Mouse (Mus musculus) heart, embryonic 10.5 days (tissue): ENCODE data around the gene Slc27a5. TPM values are rescaled to one million over a fixed set of nuclear protein-coding genes. Genes with fewer than 3 reads are reported as not detected.

Experiments
- DNase-seq: peaks from one replicate; pipeline ENCODE4 v3.0.0-alpha.2; 2017; ENCODE audit warnings: low spot score
- H3K27ac ChIP-seq: fragments of 300-500 bp; sonication (generic); 2 replicates; pipeline ENCODE4 v1.5.1; 2016; ENCODE audit warnings: mild to moderate bottlenecking
- H3K27me3 ChIP-seq: fragments of 300-500 bp; sonication (generic); 2 replicates; pipeline ENCODE4 v1.6.1; 2016; ENCODE audit warnings: mild to moderate bottlenecking; ENCODE audit not compliant: poor library complexity, insufficient read depth, severe bottlenecking
- H3K36me3 ChIP-seq: fragments of 300-500 bp; sonication (generic); 2 replicates; pipeline ENCODE4 v1.6.1; 2016; ENCODE audit warnings: mild to moderate bottlenecking, moderate library complexity
- H3K4me1 ChIP-seq: fragments of 300-500 bp; sonication (generic); 2 replicates; pipeline ENCODE4 v1.6.1; 2016; ENCODE audit warnings: mild to moderate bottlenecking
- H3K4me3 ChIP-seq: fragments of 300-500 bp; sonication (generic); 2 replicates; pipeline ENCODE4 v1.5.1; 2016; ENCODE audit warnings: mild to moderate bottlenecking, moderate library complexity
- H3K9me3 ChIP-seq: fragments of 300-500 bp; sonication (generic); 2 replicates; pipeline ENCODE4 v1.6.1; 2016; ENCODE audit warnings: mild to moderate bottlenecking, moderate library complexity
- WGBS: fragments of 180-500 bp; shearing (Covaris S2); methylation state at CpG from one replicate; pipeline ENCODE4 v1.1.7; 2016; 5-methylcytosine and 5-hydroxymethylcytosine counted together
- polyA plus RNA-seq: library from polyadenylated mRNA; unstranded; fragments of >200 nt; fragmentation: Nextera tagmentation; extraction: Ambion mirVana; gene quantifications from 2 replicates; pipeline ENCODE4 v1.2.1, GENCODE M21; 2016

Gene Slc27a5
- polyA plus RNA-seq: not detected in 2 replicates

DNA sequence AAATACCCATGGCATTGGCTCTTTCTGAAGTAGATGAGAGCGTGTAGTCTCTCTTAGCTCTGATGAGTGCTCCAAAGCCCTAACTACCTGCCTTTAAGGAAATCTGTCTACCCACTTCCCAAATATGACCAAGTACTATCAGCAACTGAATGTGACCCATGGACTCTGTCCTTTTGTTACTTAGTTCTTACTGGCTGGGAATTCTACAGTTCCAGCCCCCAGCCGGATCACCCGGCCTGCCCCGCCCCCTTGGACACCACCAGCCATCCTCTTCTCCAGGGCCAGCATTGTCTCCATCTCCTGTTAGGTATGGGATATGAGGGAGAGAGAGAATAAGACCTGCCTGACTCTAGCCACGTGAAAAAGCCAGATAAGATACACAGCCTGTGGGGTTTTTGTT lies at the start of gene Slc27a5:
Gene Slc27a5 (minus strand): TSS at position 140 of the 400 bp plus-strand sequence.
- WGBS: 74% methylated on average over 5 of the region's 5 CpGs

DNA sequence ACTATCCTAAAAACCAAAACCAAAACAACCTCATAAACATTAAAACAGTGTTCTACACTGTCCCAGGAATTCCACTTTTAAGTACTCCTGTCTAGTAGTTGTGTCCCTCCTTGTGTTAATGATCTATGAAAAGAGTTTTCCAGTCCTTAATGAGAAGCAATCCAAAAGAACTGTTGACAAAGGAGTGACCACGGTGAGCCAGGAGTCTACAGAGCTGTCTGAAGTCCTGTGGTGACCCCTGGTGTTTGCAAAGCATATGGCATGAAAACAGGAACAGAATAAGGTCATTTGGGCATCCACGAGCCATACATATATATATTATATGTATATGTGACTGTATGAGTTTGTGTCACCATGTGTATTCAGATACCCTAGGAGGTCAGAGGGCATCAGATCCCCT lies 48.1 kb upstream of the Slc27a5 start:
- DNase-seq: peak; percentile 84
- Histone ChIP-seq H3K4me3 (no peak overlapping the region), H3K9me3 (peaks cover 7% of the 10 kb centered on the region; the same call in 1 of the 2 replicates), H3K4me1 (peaks cover 15% of the 10 kb centered on the region), H3K27me3 (peaks cover 45% of the 10 kb centered on the region), H3K36me3 (no peaks in the 10 kb centered on the region), H3K27ac (no peak overlapping the region)
- WGBS: 6% methylated on average over 2 of the region's 2 CpGs

More for the DNA sequence above, at the start of gene Slc27a5:
- Histone ChIP-seq H3K27me3 (no peaks in the 10 kb centered on the region), H3K36me3 (no peaks in the 10 kb centered on the region), H3K4me3 (no peak within 1 kb of the TSS), H3K4me1 (no peaks in the 10 kb centered on the region), H3K27ac (no peak within 1 kb of the TSS), H3K9me3 (no peaks in the 10 kb centered on the region)
- no peak for DNase-seq

DNA sequence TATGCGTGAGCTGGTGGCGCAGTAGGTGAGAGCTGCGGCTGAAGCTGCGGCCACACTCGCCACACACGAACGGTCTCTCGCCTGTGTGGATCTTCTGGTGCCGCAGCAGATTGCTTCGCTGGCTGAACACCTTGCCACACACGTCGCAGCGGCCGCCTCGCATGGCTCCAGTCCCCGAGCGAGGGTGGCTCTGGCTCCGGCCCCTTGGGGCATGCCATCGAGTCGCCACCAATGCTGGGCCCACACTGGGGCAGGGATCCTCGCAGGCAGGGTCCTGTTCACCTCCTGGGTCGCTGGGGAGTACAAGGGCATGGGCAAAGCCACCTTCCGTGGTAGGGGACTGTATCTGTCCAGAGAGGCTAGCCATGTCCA lies 46.2 kb upstream of the Slc27a5 start:
- H3K27ac ChIP-seq: peak overlapping the region; percentile 37; the same call in 1 of the 2 replicates
- peak overlapping the region; percentile 61 for H3K4me3 ChIP-seq
- peaks cover 18% of the 10 kb centered on the region for H3K4me1 ChIP-seq
- H3K27me3 ChIP-seq: peaks cover 45% of the 10 kb centered on the region
- no peak for DNase-seq
- H3K36me3 ChIP-seq: no peaks in the 10 kb centered on the region
- peaks cover 7% of the 10 kb centered on the region; the same call in 1 of the 2 replicates for H3K9me3 ChIP-seq
- 2% methylated on average over 23 of the region's 23 CpGs for WGBS

DNA sequence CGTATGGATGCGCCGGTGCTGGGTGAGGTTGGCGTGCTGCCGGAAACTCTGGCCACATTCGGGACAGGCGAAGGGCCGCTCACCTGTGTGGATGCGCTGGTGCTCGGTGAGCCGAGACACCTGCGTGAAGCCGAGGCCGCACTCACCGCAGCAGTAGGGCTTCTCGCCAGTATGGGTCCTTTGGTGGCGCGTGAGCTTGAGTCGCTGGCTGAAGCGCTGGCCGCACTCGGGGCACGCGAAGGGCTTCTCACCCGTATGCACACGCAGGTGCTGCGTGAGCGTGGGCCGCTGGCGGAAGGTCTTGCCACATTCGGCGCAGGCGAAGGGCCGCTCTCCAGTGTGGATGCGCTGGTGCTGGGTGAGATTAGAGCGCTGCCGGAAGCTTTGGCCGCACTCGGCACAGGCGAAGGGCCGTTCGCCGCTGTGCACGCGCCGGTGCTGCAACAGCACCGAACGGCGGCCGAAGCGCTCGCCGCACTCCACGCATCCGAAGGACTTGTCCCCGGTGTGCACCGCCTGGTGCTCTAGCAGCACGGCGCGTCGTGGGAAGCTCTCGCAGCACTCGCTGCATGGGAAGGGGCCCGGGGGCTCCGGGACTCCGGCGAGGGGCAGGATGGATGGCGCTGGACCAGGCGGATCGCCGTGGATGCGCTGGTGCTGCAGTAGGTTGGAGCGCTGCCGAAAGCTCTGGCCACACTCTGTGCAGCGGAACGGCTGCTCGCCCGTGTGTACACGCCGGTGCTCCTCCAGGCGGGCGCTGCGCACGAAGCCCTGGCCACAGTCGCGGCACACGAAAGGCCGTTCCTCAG lies 45.7 kb upstream of the Slc27a5 start:
- 5% methylated on average over 88 of the region's 88 CpGs for WGBS
- DNase-seq: no peak
- H3K36me3 ChIP-seq: no peaks in the 10 kb centered on the region
- peaks cover 7% of the 10 kb centered on the region; the same call in 1 of the 2 replicates for H3K9me3 ChIP-seq
- H3K4me3 ChIP-seq: peak overlapping the region; percentile 61
- peaks cover 24% of the 10 kb centered on the region for H3K4me1 ChIP-seq
- peak overlapping the region; percentile 37; the same call in 1 of the 2 replicates for H3K27ac ChIP-seq
- H3K27me3 ChIP-seq: peaks cover 45% of the 10 kb centered on the region

DNA sequence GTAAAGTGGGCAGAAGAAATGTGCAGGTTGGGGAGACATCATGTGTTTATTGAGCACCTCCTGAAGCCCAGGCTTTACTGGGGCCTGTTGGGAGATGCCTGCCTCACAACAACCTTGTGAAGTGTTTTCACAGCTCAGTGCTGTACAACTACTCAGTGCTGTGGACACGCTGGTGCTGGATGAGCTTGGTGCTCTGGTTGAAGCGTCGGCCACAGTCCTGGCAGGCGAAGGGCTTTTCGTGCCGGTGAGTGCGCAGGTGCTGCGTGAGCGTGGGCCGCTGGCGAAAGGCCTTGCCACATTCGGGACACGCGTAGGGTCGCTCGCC lies 45.1 kb upstream of the Slc27a5 start:
- H3K27ac ChIP-seq: 0 out of 2 replicates have a peak overlapping the region, but pooled peaks have one; percentile 37
- peaks cover 45% of the 10 kb centered on the region for H3K27me3 ChIP-seq
- H3K4me1 ChIP-seq: peaks cover 27% of the 10 kb centered on the region
- WGBS: 29% methylated on average over 16 of the region's 16 CpGs
- peaks cover 7% of the 10 kb centered on the region; the same call in 1 of the 2 replicates for H3K9me3 ChIP-seq
- H3K4me3 ChIP-seq: peak overlapping the region; percentile 61
- DNase-seq: no peak
- no peaks in the 10 kb centered on the region for H3K36me3 ChIP-seq

DNA sequence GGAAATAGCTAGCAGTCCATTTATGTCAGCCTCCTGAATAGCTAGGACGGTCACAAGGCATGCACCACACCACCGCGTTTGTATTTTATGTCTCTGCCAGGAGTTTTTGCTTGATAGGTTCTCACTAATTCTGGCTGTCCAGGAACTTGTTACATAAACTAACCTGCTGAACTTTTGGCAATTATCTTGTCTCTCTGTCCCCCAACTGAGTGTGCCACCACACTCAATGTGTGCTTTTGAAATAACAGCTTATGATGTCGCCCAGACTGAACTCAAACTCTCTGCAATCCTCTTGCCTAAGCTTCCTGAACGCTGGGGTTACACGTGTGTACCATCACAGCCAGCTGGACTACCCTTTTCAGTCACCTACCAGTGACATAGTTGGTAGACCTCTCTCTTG lies 44.5 kb upstream of the Slc27a5 start:
- Histone ChIP-seq H3K4me3 (no peak overlapping the region), H3K27me3 (peaks cover 45% of the 10 kb centered on the region), H3K4me1 (peaks cover 27% of the 10 kb centered on the region), H3K9me3 (peaks cover 7% of the 10 kb centered on the region; the same call in 1 of the 2 replicates), H3K27ac (no peak overlapping the region), H3K36me3 (no peaks in the 10 kb centered on the region)
- WGBS: 65% methylated on average over 6 of the region's 6 CpGs
- DNase-seq: no peak

DNA sequence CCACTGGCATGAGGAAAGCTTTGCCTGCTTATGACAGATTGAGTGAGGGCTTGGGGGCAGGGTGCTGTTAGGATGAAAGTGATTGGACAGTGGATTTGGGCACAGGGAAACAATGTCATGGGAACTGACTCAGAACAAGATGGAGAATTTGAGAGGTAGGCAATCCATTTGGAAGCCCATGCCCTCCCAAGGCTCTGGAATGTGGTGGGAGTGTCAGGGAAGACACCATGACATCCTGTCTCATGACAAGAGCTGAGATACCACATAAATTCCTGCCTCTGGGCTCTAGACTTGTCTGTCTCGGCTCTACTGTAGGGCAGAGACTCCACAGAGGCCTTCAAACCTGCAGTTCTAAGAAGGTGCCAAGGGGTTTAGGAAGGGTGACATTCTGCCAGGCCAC lies 43.3 kb upstream of the Slc27a5 start:
- peaks cover 45% of the 10 kb centered on the region for H3K27me3 ChIP-seq
- peaks cover 7% of the 10 kb centered on the region; the same call in 1 of the 2 replicates for H3K9me3 ChIP-seq
- H3K27ac ChIP-seq: no peak overlapping the region
- no peak for DNase-seq
- peaks cover 2% of the 10 kb centered on the region for H3K36me3 ChIP-seq
- WGBS: 52% methylated on average over 1 of the region's 1 CpGs
- H3K4me3 ChIP-seq: no peak overlapping the region
- H3K4me1 ChIP-seq: peaks cover 33% of the 10 kb centered on the region

DNA sequence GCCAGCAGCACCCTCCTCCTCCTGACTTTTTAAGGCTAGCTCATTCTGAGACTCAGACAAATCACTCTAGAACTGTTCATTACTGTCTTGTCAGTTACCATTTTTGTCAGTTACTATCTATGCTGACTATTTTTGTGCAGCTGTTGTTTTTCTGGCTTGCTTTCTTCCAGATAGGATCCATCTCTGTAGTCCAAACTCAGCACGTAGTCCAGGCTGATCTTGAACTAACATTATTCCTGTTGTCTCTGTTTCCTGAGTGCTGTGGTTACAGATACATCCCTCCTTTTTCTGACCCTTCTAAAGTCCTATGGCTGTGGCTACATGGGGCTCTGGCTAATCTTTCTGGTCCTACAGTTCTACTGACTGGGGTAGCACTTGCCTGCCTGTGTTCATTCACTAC lies 41.2 kb upstream of the Slc27a5 start:
- H3K27ac ChIP-seq: peak overlapping the region; percentile 100
- 62% methylated on average over 1 of the region's 1 CpGs for WGBS
- H3K4me1 ChIP-seq: peaks cover 39% of the 10 kb centered on the region
- DNase-seq: no peak
- peak overlapping the region; percentile 85 for H3K4me3 ChIP-seq
- peaks cover 7% of the 10 kb centered on the region; the same call in 1 of the 2 replicates for H3K9me3 ChIP-seq
- H3K27me3 ChIP-seq: peaks cover 29% of the 10 kb centered on the region
- H3K36me3 ChIP-seq: peaks cover 17% of the 10 kb centered on the region

DNA sequence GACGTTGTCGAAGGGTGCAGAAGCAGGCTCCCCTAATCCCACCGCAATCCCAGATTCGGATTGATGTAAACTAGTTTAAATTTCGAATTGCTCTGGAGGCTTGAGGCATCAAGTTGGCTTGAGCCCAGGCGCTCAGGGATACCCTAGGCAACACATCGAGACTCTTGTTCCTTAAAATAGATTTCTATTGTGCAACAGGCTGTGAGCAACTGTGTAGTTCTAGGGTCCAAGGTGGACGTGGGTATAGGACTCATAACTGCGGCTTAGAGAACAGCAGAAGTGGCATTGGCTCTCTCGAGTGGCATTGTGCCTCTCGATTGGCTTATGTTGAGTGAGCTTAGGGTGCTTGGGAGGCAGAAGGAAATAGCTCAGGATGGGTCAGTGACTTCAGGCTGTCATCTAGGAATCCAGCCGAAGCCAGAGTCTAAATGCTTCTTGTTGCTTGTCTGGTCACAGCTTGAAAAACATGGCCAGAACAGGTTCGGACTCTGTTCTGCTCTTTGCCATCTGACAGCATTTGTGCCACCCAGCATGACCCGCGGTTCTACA lies 40.7 kb upstream of the Slc27a5 start:
- 20% methylated on average over 15 of the region's 15 CpGs for WGBS
- Histone ChIP-seq H3K9me3 (peaks cover 7% of the 10 kb centered on the region; the same call in 1 of the 2 replicates), H3K4me3 (peak overlapping the region; percentile 85), H3K4me1 (peaks cover 34% of the 10 kb centered on the region), H3K27ac (peak overlapping the region; percentile 100), H3K27me3 (peaks cover 24% of the 10 kb centered on the region), H3K36me3 (peaks cover 17% of the 10 kb centered on the region)
- DNase-seq: no peak

DNA sequence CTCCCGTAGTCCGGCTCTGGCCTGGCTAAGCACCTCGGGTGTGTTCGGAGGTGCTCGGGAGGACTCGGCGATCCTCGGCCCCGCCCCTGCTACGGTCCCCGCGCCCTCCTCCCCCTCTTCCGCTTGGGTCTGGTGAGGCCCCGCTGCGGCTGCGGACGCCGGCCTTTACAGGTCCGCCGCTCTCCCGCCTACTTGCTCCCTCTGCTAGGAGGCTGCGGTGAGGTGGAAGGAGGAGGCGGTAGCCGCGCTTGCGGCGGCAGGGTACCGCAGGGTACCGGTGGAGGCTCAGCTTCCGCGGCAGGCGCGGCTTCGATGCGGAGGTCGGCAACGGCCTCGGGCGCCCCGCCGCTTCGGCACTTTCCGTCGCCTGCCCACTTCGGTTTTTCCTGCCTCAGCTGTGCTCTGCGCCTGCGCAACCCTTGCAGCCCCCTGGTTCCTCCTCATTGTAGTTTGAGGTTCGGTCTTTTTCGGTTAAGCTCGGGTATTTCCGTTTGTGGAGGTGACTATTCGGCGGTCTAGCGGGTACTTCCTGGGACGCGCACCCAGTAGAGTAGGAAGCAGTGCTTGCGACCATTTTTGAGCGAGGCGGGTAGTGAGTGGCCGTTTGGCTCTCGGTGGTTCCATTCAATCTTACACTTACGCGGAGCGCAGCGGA lies 40.0 kb upstream of the Slc27a5 start, which contains the start of gene Ube2m:
Gene Ube2m (minus strand): TSS at position 375 of the 655 bp plus-strand sequence.
- peaks cover 32% of the 10 kb centered on the region for H3K4me1 ChIP-seq
- peaks cover 22% of the 10 kb centered on the region for H3K36me3 ChIP-seq
- H3K27ac ChIP-seq: peak within 1 kb of the TSS; percentile 100
- peaks cover 17% of the 10 kb centered on the region for H3K27me3 ChIP-seq
- under 1% methylated on average over 55 of the region's 65 CpGs for WGBS
- peak within 1 kb of the TSS; percentile 85 for H3K4me3 ChIP-seq
- H3K9me3 ChIP-seq: peaks cover 2% of the 10 kb centered on the region; the same call in 1 of the 2 replicates
- DNase-seq: peak; percentile 99

DNA sequence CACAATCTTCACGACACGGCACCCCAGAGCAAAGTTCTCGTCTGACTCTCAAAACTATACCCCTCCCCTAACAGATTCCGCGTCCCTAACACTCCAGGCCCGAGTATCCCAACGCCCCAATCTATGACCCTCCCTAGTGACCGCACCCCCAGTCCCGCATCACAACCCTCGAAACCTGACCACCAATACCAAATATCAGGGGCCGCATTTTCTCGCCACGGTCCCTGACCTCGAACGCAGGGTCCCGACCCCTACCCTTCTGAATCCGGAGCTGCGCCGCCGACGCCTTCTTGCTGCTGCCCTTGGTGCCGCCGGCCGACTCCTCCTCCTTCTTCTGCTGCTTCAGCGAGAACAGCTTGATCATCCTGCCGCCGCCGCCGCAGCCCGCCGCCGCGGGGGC lies 39.4 kb upstream of the Slc27a5 start:
- Histone ChIP-seq H3K4me3 (peak overlapping the region; percentile 85), H3K9me3 (no peaks in the 10 kb centered on the region), H3K27me3 (peaks cover 11% of the 10 kb centered on the region), H3K4me1 (peaks cover 32% of the 10 kb centered on the region), H3K36me3 (peaks cover 29% of the 10 kb centered on the region), H3K27ac (peak overlapping the region; percentile 100)
- DNase-seq: no peak
- WGBS: under 1% methylated on average over 31 of the region's 33 CpGs

DNA sequence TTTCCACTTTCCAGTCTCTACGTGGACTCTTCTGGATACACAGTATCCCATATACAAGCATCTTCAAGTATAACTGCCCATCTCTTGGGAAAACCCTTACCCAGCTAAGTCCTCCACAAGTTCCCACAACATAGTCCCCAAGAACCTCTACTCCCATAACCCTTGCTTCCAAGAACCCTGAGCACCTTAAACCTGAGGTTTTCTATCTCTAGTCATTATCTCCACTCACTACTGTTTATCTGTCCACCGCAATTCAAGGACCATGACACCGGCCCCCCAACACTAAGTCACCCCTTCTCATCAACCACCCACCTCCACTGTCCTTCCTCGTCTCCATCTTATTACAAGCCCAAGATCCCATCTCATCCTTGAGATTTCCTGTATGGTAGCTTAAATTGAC lies 38.8 kb upstream of the Slc27a5 start:
- H3K27ac ChIP-seq: peak overlapping the region; percentile 100
- WGBS: 35% methylated on average over 4 of the region's 4 CpGs
- peaks cover 35% of the 10 kb centered on the region for H3K36me3 ChIP-seq

More for the DNA sequence above, 38.8 kb upstream of the Slc27a5 start:
- Histone ChIP-seq H3K27me3 (peaks cover 5% of the 10 kb centered on the region), H3K9me3 (no peaks in the 10 kb centered on the region), H3K4me1 (peaks cover 32% of the 10 kb centered on the region), H3K4me3 (peak overlapping the region; percentile 85)
- no peak for DNase-seq
